Mouse (Mus musculus) bone marrow macrophage, adult 2 months (primary cell): ENCODE measurements around the gene Reps1. TPM values are rescaled to one million over a fixed set of nuclear protein-coding genes. Genes with fewer than 3 reads are reported as not detected.

Experiments used
- H3K27ac ChIP-seq: 2 replicates; pipeline ENCODE4 v1.5.1; 2012; ENCODE audit warnings: low read depth, low read length; ENCODE audit not compliant: insufficient read depth
- H3K4me1 ChIP-seq: 2 replicates; pipeline ENCODE4 v1.6.1; 2012; ENCODE audit warnings: low read length; ENCODE audit not compliant: control insufficient read depth, insufficient read depth
- H3K4me3 ChIP-seq: 2 replicates; pipeline ENCODE4 v1.5.1; 2012; ENCODE audit warnings: mild to moderate bottlenecking, low read length, moderate library complexity; ENCODE audit not compliant: insufficient read depth
- CTCF ChIP-seq: IDR thresholded peaks from 2 replicates; pipeline ENCODE4 v1.5.1; 2012; ENCODE audit warnings: low read depth, mild to moderate bottlenecking, low read length, moderate library complexity
- POLR2A ChIP-seq: IDR thresholded peaks from 2 replicates; pipeline ENCODE4 v1.6.1; 2012; ENCODE audit warnings: mild to moderate bottlenecking, low read depth, low read length, borderline replicate concordance
- polyA plus RNA-seq: library from polyadenylated mRNA; stranded (reverse); fragments of >200 nt; gene quantifications from 2 replicates; pipeline ENCODE4 v1.2.4, GENCODE M21; 2012; ENCODE audit not compliant: missing spikeins, insufficient read depth, insufficient read length

The Reps1 gene
- polyA plus RNA-seq, 1 experiment: 27.2 TPM

GRCm38 (mm10) chr10:18139615-18140014, 84.0 kb downstream of the Reps1 start:
- no peak for TF ChIP-seq POLR2A
- TF ChIP-seq CTCF: no peak
- Histone ChIP-seq H3K4me1 (no peaks in the 10 kb centered on the region), H3K27ac (no peak overlapping the region), H3K4me3 (no peak overlapping the region)

- H3K4me3 ChIP-seq: no peak overlapping the region
- TF ChIP-seq CTCF (no peak), POLR2A (no peak)
- no peaks in the 10 kb centered on the region for H3K4me1 ChIP-seq
- no peak overlapping the region for H3K27ac ChIP-seq
Measured at GRCm38 (mm10) chr10:18141389-18141788, 85.7 kb downstream of the Reps1 start.

GRCm38 (mm10) chr10:18142231-18142630, 86.6 kb downstream of the Reps1 start:
- Histone ChIP-seq H3K4me1 (no peaks in the 10 kb centered on the region), H3K27ac (no peak overlapping the region), H3K4me3 (no peak overlapping the region)
- TF ChIP-seq POLR2A: no peak
- no peak for TF ChIP-seq CTCF

DNA sequence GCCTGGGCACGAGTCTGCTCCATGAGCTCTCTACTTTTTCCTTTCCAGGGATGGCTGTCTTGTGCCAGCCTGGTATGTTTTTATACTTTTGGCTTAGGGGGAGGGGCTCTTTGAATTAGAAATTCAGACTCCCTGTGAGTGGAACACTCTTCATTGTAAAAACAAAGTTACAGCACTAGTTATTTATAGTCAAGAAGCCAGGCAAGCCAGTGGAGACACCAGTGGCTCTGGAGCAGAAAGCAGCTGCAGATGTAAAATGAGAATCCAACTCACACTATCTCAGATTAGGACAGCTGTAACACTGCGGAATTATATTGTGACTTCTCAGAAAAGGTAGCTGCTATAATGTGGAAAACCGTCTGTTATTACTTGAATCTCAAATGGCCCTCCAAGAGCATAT, 91.6 kb downstream of the Reps1 start:
- H3K4me1 ChIP-seq: no peaks in the 10 kb centered on the region
- no peak overlapping the region for H3K4me3 ChIP-seq
- H3K27ac ChIP-seq: no peak overlapping the region
- TF ChIP-seq CTCF: no peak
- TF ChIP-seq POLR2A: no peak

DNA sequence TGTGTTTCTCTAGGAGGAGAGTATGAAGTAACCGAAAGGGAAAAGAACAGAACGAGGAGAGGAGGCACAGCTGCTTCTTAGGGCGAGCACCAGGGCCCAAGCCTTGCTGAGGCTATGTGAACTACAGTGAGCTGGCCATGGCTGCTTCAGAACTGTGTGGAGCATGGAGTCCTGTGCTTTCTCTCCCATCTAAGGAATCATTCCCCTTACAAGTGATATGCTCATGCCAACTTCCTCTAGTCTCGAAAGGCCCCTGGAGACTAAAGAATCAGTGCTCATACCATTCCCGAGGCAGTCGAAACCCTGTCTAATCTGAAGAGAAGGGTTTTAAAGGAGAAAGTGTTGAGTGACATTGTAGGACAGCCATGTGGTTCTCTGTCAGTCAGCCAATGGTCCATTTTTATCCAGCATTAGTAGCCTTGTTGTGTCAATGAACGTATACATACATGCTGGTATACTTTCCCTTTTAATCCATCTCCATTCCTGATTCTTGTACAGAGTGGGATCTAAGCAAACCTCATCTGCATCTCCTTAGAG, 106.8 kb downstream of the Reps1 start:
- no peak overlapping the region for H3K4me3 ChIP-seq
- no peaks in the 10 kb centered on the region for H3K4me1 ChIP-seq
- H3K27ac ChIP-seq: no peak overlapping the region
- no peak for TF ChIP-seq CTCF
- TF ChIP-seq POLR2A: no peak

Other genes with a start within 250 kb of the Reps1 start
- 29.6 and 31.7 TPM in 2 replicates for gene Heca, start 107.8 kb upstream of the Reps1 start, polyA plus RNA-seq
- 107 and 136 TPM in 2 replicates for gene Abracl, start 32.6 kb upstream of the Reps1 start, polyA plus RNA-seq
- not detected in 2 replicates for gene Ect2l, start 155.0 kb downstream of the Reps1 start, polyA plus RNA-seq
- 15.7 and 18.7 TPM in 2 replicates for gene Ccdc28a, start 179.1 kb downstream of the Reps1 start, polyA plus RNA-seq